Mouse (Mus musculus) kidney, postnatal 0 days (tissue): Measurements from ENCODE around the gene Tet3. TPM values are rescaled to one million over a fixed set of nuclear protein-coding genes. Genes with fewer than 3 reads are reported as not detected.

Experiments used
- ATAC-seq: fragments of 200-750 bp; cut with Nextera tagmentation; replicated peaks from 2 replicates; pipeline ENCODE4 v1.8.0; 2017; ENCODE audit warnings: low read depth, moderate number of reproducible peaks, moderate TSS enrichment, moderate library complexity; ENCODE audit not compliant: low FRiP score
- DNase-seq: peaks from one replicate; pipeline ENCODE4 v3.0.0-alpha.2; 2016; ENCODE audit warnings: low spot score
- H3K27ac ChIP-seq: fragments of 300-500 bp; sonication (generic); 2 replicates; pipeline ENCODE4 v1.5.1; 2014; ENCODE audit warnings: mild to moderate bottlenecking
- H3K27me3 ChIP-seq: fragments of 300-500 bp; sonication (generic); 2 replicates; pipeline ENCODE4 v1.6.1; 2014; ENCODE audit warnings: low read length, mixed read lengths; ENCODE audit not compliant: insufficient read depth
- H3K36me3 ChIP-seq: fragments of 300-500 bp; sonication (generic); 2 replicates; pipeline ENCODE4 v1.6.1; 2014; ENCODE audit warnings: low read length, mixed read lengths; ENCODE audit not compliant: insufficient read depth
- H3K4me1 ChIP-seq: fragments of 300-500 bp; sonication (generic); replicated peaks from 2 replicates; pipeline ENCODE4 v1.6.1; 2014; ENCODE audit warnings: antibody characterized with exemption, low read length, mixed read lengths; ENCODE audit not compliant: insufficient read depth
- H3K4me2 ChIP-seq: fragments of 300-500 bp; sonication (generic); 2 replicates; pipeline ENCODE4 v1.6.1; 2014; ENCODE audit warnings: mild to moderate bottlenecking, low read length, moderate library complexity, mixed read lengths
- H3K4me3 ChIP-seq: fragments of 300-500 bp; sonication (generic); replicated peaks from 2 replicates; pipeline ENCODE4 v1.5.1; 2014; ENCODE audit warnings: low read depth, low read length
- H3K9ac ChIP-seq: fragments of 300-500 bp; sonication (generic); 2 replicates; pipeline ENCODE4 v1.6.1; 2014; ENCODE audit warnings: low read depth, low read length
- H3K9me3 ChIP-seq: fragments of 300-500 bp; sonication (generic); replicated peaks from 2 replicates; pipeline ENCODE4 v1.6.1; 2016; ENCODE audit warnings: low read length, inconsistent platforms, mixed read lengths
- CTCF ChIP-seq: IDR thresholded peaks from 2 replicates; pipeline ENCODE4 v1.5.1; 2016; ENCODE audit warnings: antibody characterized with exemption, low read depth, mild to moderate bottlenecking, moderate library complexity
- WGBS: fragments of 180-500 bp; shearing (Covaris S2); extraction: QIAGEN DNeasy Blood & Tissue Kit; methylation state at CpG from one replicate; pipeline ENCODE4 v1.1.7; 2014; 5-methylcytosine and 5-hydroxymethylcytosine counted together
- polyA plus RNA-seq: library from polyadenylated mRNA; unstranded; fragments of >200 nt; fragmentation: Nextera tagmentation; extraction: Ambion mirVana; gene quantifications from 2 replicates; pipeline ENCODE4 v1.2.1, GENCODE M21; 2015

Gene Tet3
- polyA plus RNA-seq, 1 experiment from 2014 or later: 32.3 TPM

DNA sequence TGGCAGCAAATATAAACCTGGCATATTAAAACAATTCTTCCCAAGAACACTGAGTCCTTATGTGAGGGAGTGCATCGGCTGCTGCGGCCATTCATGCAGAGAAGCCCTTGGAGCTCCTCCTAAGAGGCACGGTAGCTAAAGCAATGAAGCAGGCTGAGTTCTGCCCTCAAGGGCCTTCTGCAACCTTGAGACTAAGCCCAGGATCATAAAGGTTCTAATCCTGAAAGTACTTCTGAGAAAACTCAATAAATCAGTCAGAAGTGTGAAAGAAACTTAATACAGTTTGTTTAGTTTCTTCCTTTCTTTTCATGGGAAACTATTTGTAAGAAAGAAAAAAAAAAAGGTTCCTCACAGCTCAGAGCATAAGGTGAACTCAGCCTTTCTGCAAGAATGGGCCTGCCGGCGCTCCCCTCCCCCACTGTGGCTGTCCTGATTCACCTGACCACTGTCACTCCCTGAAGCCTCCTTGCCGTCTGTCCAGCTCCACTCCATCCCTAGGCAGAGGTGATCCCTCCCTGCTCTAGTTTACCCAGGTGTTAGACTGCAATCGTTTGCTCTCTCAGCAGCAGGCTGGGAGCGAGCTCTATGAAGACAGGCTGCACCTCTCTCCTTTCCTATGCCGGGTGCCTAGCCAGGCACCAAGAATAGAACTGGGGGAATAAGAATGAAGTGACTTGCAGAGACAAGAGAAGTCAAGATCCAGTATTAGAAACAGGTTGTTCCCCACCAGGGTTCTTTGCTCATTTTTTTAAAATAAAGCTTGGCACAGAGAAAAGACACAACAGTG lies 42.8 kb upstream of the Tet3 start:
- peak; percentile 26 for DNase-seq
- no peaks in the 10 kb centered on the region for H3K27me3 ChIP-seq
- H3K4me3 ChIP-seq: no peak overlapping the region
- H3K4me1 ChIP-seq: peaks cover 8% of the 10 kb centered on the region; the same call in 1 of the 2 replicates
- no peak overlapping the region for H3K9ac ChIP-seq
- H3K4me2 ChIP-seq: no peak overlapping the region
- H3K27ac ChIP-seq: peak overlapping the region; percentile 63; the same call in 1 of the 2 replicates
- WGBS: 41% methylated on average over 9 of the region's 9 CpGs
- H3K9me3 ChIP-seq: no peaks in the 10 kb centered on the region
- H3K36me3 ChIP-seq: no peaks in the 10 kb centered on the region
- ATAC-seq: no peak
- no peak for TF ChIP-seq CTCF

GRCm38 (mm10) chr6:83500462-83500861 lies 41.6 kb upstream of the Tet3 start:
- Histone ChIP-seq H3K9ac (no peak overlapping the region), H3K4me1 (peaks cover under 1% of the 10 kb centered on the region; the same call in 1 of the 2 replicates), H3K4me3 (no peak overlapping the region), H3K27ac (no peak overlapping the region), H3K4me2 (no peak overlapping the region), H3K36me3 (0 out of 2 replicates have a peak, but pooled peaks cover 6% of the 10 kb centered on the region), H3K27me3 (no peaks in the 10 kb centered on the region), H3K9me3 (no peaks in the 10 kb centered on the region)
- WGBS: 54% methylated on average over 3 of the region's 3 CpGs
- DNase-seq (no peak), ATAC-seq (no peak)
- TF ChIP-seq CTCF: peak; percentile 54

- 0 out of 2 replicates have a peak, but pooled peaks cover 10% of the 10 kb centered on the region for H3K36me3 ChIP-seq
- no peak overlapping the region for H3K4me3 ChIP-seq
- WGBS: 92% methylated on average over 10 of the region's 10 CpGs
Observed at GRCm38 (mm10) chr6:83499078-83499477, 40.2 kb upstream of the Tet3 start.

DNA sequence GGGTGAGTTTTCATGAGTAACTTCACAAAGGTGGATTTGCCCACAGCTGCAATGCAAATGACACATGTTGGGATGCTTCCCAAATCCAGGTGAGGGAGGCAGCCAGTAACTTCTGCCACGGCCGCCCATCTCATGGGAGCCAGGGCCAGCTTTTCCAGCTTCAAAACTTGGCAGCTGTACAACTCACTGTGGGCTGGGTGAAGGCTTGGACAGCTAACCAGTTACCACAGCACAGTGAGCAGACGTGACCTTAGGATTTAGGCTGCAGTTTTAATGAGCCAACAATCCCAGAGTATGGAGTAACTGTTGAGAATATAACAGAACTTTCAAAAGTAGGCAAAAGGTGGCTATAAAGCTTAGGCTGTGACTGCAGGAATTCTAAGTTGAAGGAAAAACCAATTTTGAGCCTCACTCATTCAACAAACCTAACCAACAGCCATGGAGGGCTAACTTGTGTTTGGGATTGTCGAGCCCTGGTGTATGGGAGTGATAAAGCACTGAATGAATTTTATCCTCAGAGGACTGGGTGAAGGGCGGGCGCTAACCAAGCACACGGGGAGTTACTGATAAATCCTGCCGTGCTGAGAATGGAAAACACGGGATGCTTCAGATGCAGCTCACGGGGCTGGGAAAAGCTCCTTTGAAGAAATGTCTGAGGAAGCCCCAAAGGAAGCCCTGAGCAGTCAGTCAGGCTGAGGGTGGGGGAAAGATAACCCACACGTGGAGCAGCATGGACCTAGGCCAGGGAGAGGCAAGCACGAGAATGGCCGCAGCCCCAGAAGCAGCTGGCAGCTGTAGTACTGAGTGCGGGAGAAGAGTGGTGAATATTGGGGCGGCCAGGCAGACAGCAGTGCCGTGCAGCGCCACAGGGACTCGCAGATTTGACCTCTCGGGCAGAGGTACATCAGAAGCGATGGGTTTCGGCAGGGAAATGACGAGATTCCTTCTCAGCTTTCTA lies 38.1 kb upstream of the Tet3 start:
- Histone ChIP-seq H3K36me3 (0 out of 2 replicates have a peak, but pooled peaks cover 20% of the 10 kb centered on the region), H3K27ac (no peak overlapping the region), H3K4me2 (no peak overlapping the region), H3K27me3 (no peaks in the 10 kb centered on the region), H3K4me3 (no peak overlapping the region), H3K9ac (no peak overlapping the region), H3K9me3 (no peaks in the 10 kb centered on the region), H3K4me1 (no peaks in the 10 kb centered on the region)
- WGBS: 78% methylated on average over 22 of the region's 22 CpGs
- TF ChIP-seq CTCF: no peak
- DNase-seq (no peak), ATAC-seq (no peak)

More at GRCm38 (mm10) chr6:83499078-83499477, 40.2 kb upstream of the Tet3 start:
- no peak for ATAC-seq
- no peaks in the 10 kb centered on the region for H3K4me1 ChIP-seq
- H3K4me2 ChIP-seq: no peak overlapping the region
- H3K9ac ChIP-seq: no peak overlapping the region
- no peak for DNase-seq
- H3K27ac ChIP-seq: no peak overlapping the region
- TF ChIP-seq CTCF: no peak
- no peaks in the 10 kb centered on the region for H3K27me3 ChIP-seq
- no peaks in the 10 kb centered on the region for H3K9me3 ChIP-seq

DNA sequence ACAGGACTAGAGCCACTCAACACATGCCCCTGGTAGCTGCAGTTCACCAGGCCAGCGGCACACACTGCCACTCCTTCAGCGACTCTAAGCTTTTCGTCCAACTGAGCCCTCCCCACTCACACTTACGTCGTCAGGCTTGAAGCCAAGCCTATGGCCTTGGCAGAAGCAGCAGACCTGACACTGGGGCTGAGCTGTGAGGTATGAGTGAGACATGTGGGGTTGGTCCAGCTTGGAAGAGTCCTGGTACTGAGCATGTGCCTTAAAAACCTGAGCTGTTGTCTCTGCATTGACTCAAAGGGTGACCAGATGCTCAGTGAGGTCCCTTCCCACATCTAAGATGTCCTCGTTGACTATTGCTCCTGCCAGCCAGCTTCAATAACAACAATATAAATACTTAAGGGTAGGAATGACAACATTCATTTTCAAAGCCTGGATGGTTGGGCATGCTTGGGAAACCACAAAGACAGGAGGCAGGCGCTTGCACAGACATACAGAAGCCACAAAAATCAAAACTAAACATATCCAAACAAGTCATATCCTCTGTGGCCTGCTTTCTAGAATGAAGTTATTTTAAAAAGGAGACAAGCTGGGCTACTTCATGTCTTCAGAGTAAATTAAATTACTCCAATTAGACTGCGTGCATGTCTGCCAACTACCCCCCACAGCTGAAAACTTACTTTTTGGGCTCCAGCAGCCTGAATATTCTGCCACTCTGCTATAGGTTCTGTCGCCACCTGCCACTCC lies 37.3 kb upstream of the Tet3 start:
- no peak overlapping the region for H3K4me3 ChIP-seq
- no peaks in the 10 kb centered on the region for H3K9me3 ChIP-seq
- no peaks in the 10 kb centered on the region for H3K27me3 ChIP-seq
- WGBS: 87% methylated on average over 9 of the region's 9 CpGs
- ATAC-seq: no peak
- H3K4me2 ChIP-seq: no peak overlapping the region
- H3K27ac ChIP-seq: no peak overlapping the region
- no peak overlapping the region for H3K9ac ChIP-seq
- no peak for DNase-seq
- H3K36me3 ChIP-seq: 0 out of 2 replicates have a peak, but pooled peaks cover 20% of the 10 kb centered on the region
- no peaks in the 10 kb centered on the region for H3K4me1 ChIP-seq
- TF ChIP-seq CTCF: no peak
